Mouse (Mus musculus): Measurements from ENCODE around the gene Nkx2-5. TPM values are rescaled to one million over a fixed set of nuclear protein-coding genes. Genes with fewer than 3 reads are reported as not detected.

The Nkx2-5 gene
- polyA plus RNA-seq, 1 experiment = 1.4 TPM

- peak overlapping the region; percentile 40 for H3K4me3 ChIP-seq
- H3K36me3 ChIP-seq (ENCODE audit: control insufficient read depth, insufficient read depth) = no peaks in the 10 kb centered on the region
- no peaks in the 10 kb centered on the region for H3K27me3 ChIP-seq (ENCODE audit: control insufficient read depth, insufficient read depth, insufficient read length)
- H3K79me2 ChIP-seq (ENCODE audit: control insufficient read depth, insufficient read depth) = no peaks in the 10 kb centered on the region
- H3K4me2 ChIP-seq (ENCODE audit: low read depth) = peak overlapping the region; percentile 91
- peak; percentile 17 to 88 (median 74) for TF ChIP-seq MYOG (IDR thresholded peaks at IDR 0.05; ENCODE audit: control insufficient read depth in 1 of 3, insufficient read depth in 1 of 3, insufficient read length in 2 of 3, low read depth in 2 of 3)
- TF ChIP-seq MYOD1 (IDR thresholded peaks at IDR 0.05; ENCODE audit: control insufficient read depth in 1 of 3, insufficient read length in 2 of 3, low read depth in 2 of 3) = peak in 2 of 3 experiments; percentile 50 to 75
- peak; percentile 32 for TF ChIP-seq POLR2A (IDR thresholded peaks at IDR 0.05; ENCODE audit: insufficient read length, low read depth)
- peak; percentile 96 for TF ChIP-seq USF1 (IDR thresholded peaks at IDR 0.05; ENCODE audit: low read depth)
- no peak for TF ChIP-seq TCF3 (IDR thresholded peaks at IDR 0.05; ENCODE audit: insufficient read length, low read depth)
- TF ChIP-seq MAX (IDR thresholded peaks at IDR 0.05; ENCODE audit: low read depth) = peak; percentile 90
- no peak for TF ChIP-seq POLR2AphosphoS2 (IDR thresholded peaks at IDR 0.05; ENCODE audit: insufficient read length, low read depth)
- no peak overlapping the region for H3ac ChIP-seq (ENCODE audit: control insufficient read depth, insufficient read length)
Measured at GRCm38 (mm10) chr17:26886047-26886749, 41.4 kb upstream of the Nkx2-5 start.

DNA sequence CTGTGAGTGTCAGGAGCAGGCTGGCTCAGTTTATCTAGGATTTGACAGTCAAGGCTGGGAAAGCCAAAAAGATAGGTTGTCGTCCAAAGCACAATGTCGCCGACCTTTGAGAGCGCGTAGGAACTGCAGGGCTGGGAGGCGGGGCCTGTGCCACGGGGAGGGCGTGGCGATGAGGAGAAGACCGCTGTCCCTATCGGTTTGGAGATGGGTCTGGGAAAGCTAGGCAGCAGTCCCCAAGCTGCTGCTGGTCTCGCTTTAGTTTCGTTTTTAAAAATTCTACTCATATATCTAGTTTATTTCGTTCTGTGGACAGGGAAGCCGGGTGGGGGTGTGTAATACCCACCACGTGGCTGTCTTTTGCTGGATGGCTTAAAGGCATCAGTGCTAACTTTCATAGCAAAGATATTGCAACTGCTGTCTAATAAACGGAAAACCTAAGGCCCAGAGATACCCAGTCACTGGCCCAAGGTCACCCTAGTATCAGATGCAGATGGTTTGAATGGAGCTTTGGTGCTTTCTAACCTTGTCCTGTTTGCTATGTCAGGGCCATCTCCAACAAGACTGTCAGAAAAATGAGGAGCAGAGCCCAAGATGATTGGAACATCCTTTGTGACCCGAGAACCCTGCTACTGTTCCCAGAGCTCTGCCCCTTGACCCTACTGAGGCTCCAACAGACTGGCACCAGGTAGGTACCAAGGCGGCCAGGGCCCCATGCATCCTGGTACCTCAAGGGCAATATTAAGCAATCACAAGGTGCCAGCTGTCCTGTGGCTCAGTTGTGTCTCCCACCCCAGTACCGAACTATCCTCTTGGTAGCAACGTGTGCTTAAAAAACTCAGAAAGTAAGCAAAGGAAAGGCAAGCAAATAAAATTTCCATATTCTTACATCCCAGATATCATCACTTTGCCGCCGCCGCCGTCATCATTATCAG lies 40.5 kb upstream of the Nkx2-5 start:
- no peak overlapping the region for H3ac ChIP-seq (ENCODE audit: control insufficient read depth, insufficient read length)

DNA sequence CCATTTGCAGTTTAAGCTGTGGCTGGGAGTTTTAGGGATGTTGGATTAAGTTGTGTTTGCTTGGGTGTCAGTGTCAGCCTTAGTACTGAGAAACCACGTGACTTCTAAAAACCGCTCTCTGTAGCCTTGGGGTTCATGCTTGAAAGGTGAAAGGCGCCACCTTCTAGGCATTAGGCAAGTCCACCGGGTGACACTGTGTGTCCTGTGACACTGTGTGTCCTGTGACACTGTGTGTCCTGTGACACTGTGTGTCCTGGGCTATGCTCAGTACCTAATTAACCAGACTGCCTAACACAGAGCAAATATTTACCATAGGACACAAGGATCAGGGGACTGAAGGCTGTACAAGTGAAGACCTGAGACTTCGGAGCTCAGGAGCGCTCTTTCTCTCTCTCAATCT lies 38.8 kb upstream of the Nkx2-5 start:
- no peak overlapping the region for H3ac ChIP-seq (ENCODE audit: control insufficient read depth, insufficient read length)
- H3K36me3 ChIP-seq (ENCODE audit: control insufficient read depth, insufficient read depth) = no peaks in the 10 kb centered on the region
- no peak for TF ChIP-seq USF1 (IDR thresholded peaks at IDR 0.05; ENCODE audit: low read depth)
- TF ChIP-seq MYOG (IDR thresholded peaks at IDR 0.05; ENCODE audit: control insufficient read depth in 1 of 3, insufficient read depth in 1 of 3, insufficient read length in 2 of 3, low read depth in 2 of 3) = no peak
- TF ChIP-seq MYOD1 (IDR thresholded peaks at IDR 0.05; ENCODE audit: control insufficient read depth in 1 of 3, insufficient read length in 2 of 3, low read depth in 2 of 3) = no peak
- TF ChIP-seq MAX (IDR thresholded peaks at IDR 0.05; ENCODE audit: low read depth) = no peak
- no peak for TF ChIP-seq REST (IDR thresholded peaks at IDR 0.05; ENCODE audit: insufficient read depth, insufficient read length)
- TF ChIP-seq TCF3 (IDR thresholded peaks at IDR 0.05; ENCODE audit: insufficient read length, low read depth) = no peak
- no peak for TF ChIP-seq POLR2A (IDR thresholded peaks at IDR 0.05; ENCODE audit: insufficient read length, low read depth)
- no peak for TF ChIP-seq E2F4 (IDR thresholded peaks at IDR 0.05; ENCODE audit: insufficient read depth)
- TF ChIP-seq TCF12 (IDR thresholded peaks at IDR 0.05; ENCODE audit: insufficient read depth, poor library complexity, severe bottlenecking) = no peak
- TF ChIP-seq POLR2AphosphoS2 (IDR thresholded peaks at IDR 0.05; ENCODE audit: insufficient read length, low read depth) = no peak
- no peak for TF ChIP-seq CEBPB (IDR thresholded peaks at IDR 0.05; ENCODE audit: insufficient read depth, poor library complexity, severe bottlenecking)
- no peak for TF ChIP-seq SRF (IDR thresholded peaks at IDR 0.05; ENCODE audit: control insufficient read depth, insufficient read length, low read depth)
- H3K4me3 ChIP-seq = no peak overlapping the region
- no peaks in the 10 kb centered on the region for H3K79me2 ChIP-seq (ENCODE audit: control insufficient read depth, insufficient read depth)
- H3K4me2 ChIP-seq (ENCODE audit: low read depth) = no peak overlapping the region
- H3K27me3 ChIP-seq (ENCODE audit: control insufficient read depth, insufficient read depth, insufficient read length) = no peaks in the 10 kb centered on the region

More for the DNA sequence above, 40.5 kb upstream of the Nkx2-5 start:
- Histone ChIP-seq H3K4me2 (ENCODE audit: low read depth) (peak overlapping the region; percentile 91), H3K36me3 (ENCODE audit: control insufficient read depth, insufficient read depth) (no peaks in the 10 kb centered on the region), H3K4me3 (peak overlapping the region; percentile 40), H3K79me2 (ENCODE audit: control insufficient read depth, insufficient read depth) (no peaks in the 10 kb centered on the region), H3K27me3 (ENCODE audit: control insufficient read depth, insufficient read depth, insufficient read length) (no peaks in the 10 kb centered on the region)
- no peak for TF ChIP-seq POLR2AphosphoS2 (IDR thresholded peaks at IDR 0.05; ENCODE audit: insufficient read length, low read depth)
- TF ChIP-seq POLR2A (IDR thresholded peaks at IDR 0.05; ENCODE audit: insufficient read length, low read depth) = peak; percentile 53
- peak; percentile 6 for TF ChIP-seq USF1 (IDR thresholded peaks at IDR 0.05; ENCODE audit: low read depth)

GRCm38 (mm10) chr17:26882706-26883105 lies 37.9 kb upstream of the Nkx2-5 start:
- no peak overlapping the region for H3ac ChIP-seq (ENCODE audit: control insufficient read depth, insufficient read length)
- TF ChIP-seq POLR2AphosphoS2 (IDR thresholded peaks at IDR 0.05; ENCODE audit: insufficient read length, low read depth) (no peak), POLR2A (IDR thresholded peaks at IDR 0.05; ENCODE audit: insufficient read length, low read depth) (no peak), USF1 (IDR thresholded peaks at IDR 0.05; ENCODE audit: low read depth) (no peak), TCF12 (IDR thresholded peaks at IDR 0.05; ENCODE audit: insufficient read depth, poor library complexity, severe bottlenecking) (no peak), CEBPB (IDR thresholded peaks at IDR 0.05; ENCODE audit: insufficient read depth, poor library complexity, severe bottlenecking) (no peak), TCF3 (IDR thresholded peaks at IDR 0.05; ENCODE audit: insufficient read length, low read depth) (no peak), MYOG (IDR thresholded peaks at IDR 0.05; ENCODE audit: control insufficient read depth in 1 of 3, insufficient read depth in 1 of 3, insufficient read length in 2 of 3, low read depth in 2 of 3) (no peak), REST (IDR thresholded peaks at IDR 0.05; ENCODE audit: insufficient read depth, insufficient read length) (no peak), E2F4 (IDR thresholded peaks at IDR 0.05; ENCODE audit: insufficient read depth) (no peak)
- no peak overlapping the region for H3K4me3 ChIP-seq
- no peak overlapping the region for H3K4me2 ChIP-seq (ENCODE audit: low read depth)
- H3K36me3 ChIP-seq (ENCODE audit: control insufficient read depth, insufficient read depth) = no peaks in the 10 kb centered on the region
- no peaks in the 10 kb centered on the region for H3K27me3 ChIP-seq (ENCODE audit: control insufficient read depth, insufficient read depth, insufficient read length)
- H3K79me2 ChIP-seq (ENCODE audit: control insufficient read depth, insufficient read depth) = no peaks in the 10 kb centered on the region

Data from myocyte (in vitro differentiated cells).